Mouse (Mus musculus) neural tube, postnatal 0 days (tissue): ENCODE results near the gene Fam162b. TPM values are rescaled to one million over a fixed set of nuclear protein-coding genes. Genes with fewer than 3 reads are reported as not detected.

Source experiments
- polyA plus RNA-seq: library from polyadenylated mRNA; unstranded; fragments of >200 nt; fragmentation: Nextera tagmentation; extraction: Ambion mirVana; gene quantifications from 2 replicates; pipeline ENCODE4 v1.2.1, GENCODE M21; 2015

Fam162b gene
- polyA plus RNA-seq: 1.8 and 2.2 TPM in 2 replicates

DNA sequence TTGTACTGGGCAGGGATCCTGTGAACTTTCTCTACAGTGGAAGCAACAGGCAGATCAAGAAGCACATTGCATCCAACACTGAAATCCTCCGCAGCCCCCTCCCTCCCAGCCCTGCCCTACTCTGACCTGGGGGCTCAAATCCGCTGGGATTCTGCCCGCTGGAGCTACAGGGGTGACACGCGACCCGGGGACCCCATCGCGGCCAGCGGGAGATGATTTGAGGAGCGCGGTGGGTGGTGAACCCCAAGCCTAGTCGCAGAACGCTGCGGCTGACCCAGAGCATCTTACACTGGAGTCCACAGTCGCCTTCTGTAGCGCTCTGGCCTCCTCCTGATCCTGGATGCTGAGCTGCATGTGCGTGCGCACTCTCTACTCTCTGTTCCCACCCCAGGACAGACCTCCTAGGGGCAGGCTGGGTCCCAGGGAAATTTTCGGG is at the start of gene Fam162b:
Fam162b (minus strand) TSS at position 379 of the 436 bp plus-strand sequence.

DNA sequence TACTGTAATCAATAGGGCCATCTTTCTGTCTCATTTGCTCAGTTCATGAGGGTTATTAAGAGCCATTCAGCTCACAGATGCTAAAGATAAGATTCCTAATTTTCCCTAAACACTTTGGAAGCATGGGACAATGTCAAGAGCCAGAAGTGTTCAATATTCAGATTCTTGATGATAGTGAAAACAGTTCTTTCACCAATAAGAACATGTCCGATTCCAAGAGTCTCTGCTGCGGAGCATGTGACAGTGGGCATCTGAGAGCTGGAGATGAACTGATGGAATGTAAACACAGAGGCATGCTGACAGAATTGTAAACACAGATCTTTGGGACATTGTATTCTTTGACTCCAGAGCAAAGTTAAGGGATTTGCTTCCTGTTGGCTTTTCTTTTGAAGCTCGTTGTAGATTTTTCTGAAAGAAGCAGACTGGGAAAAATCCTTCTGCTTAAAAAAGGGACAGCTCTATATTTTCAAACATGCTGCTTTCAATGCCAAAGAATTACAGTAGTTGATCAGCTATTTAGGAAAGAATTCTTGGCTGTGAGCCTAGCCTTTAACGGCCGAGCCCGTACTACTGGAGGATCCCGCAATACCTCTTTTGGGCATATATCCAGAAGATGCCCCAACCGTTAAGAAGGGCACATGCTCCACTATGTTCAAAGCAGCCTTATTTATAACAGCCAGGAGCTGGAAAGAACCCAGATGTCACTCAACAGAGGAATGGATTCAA is 41.3 kb upstream of the Fam162b start, which contains the start of gene Gprc6a:
Gprc6a (minus strand) TSS at position 51 of the 726 bp plus-strand sequence.

Other genes starting within 250 kb of the Fam162b start
- 1.6 TPM in 1 of 2 replicates, not detected in the other for gene Gm49339, start 109.9 kb downstream of the Fam162b start, polyA plus RNA-seq
- 0.90 and 0.94 TPM in 2 replicates for gene Lilr4b, start 109.9 kb downstream of the Fam162b start, polyA plus RNA-seq
- 2.0 and 2.2 TPM in 2 replicates for gene Lilrb4a, start 99.6 kb downstream of the Fam162b start, polyA plus RNA-seq
- not detected in 2 replicates for gene Gprc6a, start 40.9 kb upstream of the Fam162b start, polyA plus RNA-seq
- not detected in 2 replicates for gene Rfx6, start 87.2 kb upstream of the Fam162b start, polyA plus RNA-seq